Mouse (Mus musculus) forelimb bud, embryonic 11.5 days (tissue): Measurements from ENCODE around the gene Tada2b.

Source experiments
- DNase-seq: peaks from one replicate; pipeline ENCODE4 v3.0.0-alpha.2; 2012; ENCODE audit warnings: low read depth, low spot score

Tada2b gene

DNA sequence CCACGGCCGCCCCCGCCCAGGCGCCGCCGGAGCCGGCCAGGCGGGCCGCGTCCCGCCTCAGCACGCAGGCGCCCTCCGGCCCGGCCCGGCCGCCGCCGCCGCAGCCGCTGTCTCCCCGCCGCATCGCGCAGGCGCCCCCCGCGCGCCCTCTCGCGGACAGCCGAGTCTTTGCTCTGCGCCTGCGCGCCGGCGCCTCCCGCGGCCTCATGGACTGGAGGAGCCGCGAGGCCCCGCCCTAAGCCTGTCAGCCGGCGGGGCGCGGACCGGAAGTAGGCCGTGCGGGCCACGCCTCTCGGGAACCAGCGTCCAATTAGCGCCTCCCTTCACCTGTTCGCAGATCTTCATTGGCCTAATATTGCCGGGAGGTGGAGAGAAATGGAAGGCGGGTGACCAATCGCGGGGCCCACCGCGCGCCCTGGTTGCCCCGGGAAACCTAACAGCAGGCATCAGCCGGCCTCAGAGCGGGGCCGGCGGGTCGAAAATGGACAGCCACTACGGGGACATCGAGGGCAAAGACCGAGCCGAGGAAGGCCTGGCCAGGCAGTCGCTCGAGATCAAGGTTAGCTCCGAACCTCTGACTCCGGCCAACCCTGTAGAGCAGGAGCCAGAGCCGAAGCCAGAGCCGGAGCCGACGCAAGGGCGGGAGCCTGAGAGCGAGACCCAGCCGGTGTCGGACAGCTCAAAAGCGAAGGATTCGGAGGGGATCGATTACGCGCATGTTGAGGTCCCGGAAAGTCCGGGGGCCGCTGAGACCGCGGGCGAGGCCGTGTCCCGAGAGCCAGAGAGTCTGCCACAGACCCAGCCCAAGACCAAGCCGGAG is at the start of gene Tada2b, which contains the start of gene Ccdc96:
TSS of gene Tada2b (minus strand) at position 115 of the 820 bp plus-strand sequence.
TSS of gene Ccdc96 (plus strand) at position 418 of the 820 bp plus-strand sequence.
- peak; percentile 99 for DNase-seq

DNA sequence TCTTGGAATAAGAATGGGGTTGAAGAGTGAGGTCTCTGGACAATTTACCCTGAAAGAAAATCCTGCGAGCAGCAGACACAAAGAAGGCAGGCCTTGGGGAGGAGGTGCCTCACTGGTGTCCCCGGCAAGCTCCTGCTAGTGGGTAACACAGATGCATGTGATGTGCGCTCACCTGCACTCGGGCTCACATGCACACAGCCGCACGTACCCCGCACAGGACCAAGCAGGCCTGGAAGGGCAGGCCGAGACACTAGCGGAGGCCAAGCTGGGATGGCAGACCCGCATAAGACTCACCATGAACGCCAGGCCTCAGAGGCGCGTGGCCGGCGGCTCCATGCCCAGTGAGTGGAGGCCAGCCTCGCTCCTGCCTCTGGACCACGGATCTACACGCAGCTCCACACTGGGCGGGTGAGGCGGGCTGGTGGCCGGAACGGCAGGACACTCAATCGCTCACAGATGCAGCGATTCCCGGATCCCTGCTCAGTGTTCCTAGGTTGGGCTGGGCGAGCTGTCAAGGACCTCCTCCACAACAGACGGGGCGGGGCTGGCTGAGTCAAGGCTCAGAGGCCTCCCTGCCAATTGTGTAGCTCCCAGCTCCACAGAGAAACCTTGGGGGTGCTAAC is 46.2 kb upstream of the Tada2b start:
- DNase-seq = peak; percentile 88

DNA sequence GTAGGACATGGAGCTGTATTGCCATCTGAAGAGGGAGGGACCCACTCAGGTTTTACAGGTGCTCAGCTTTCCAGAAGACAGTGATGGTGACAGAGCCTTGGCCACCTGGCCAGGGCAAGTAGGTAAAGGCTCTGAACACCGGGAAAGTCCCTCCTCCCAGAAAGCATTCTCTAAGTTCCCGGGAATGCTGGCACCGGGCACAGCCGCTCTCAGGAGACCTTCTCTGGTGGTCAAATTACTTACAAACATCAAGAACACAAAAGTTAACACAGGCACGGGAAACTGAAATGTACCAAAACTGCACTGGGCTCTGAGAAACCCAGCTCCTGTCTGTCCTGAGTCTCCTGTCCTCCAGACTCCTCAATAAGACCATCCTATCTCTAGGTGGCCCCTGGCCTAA is 45.6 kb upstream of the Tada2b start:
- DNase-seq = no peak

DNA sequence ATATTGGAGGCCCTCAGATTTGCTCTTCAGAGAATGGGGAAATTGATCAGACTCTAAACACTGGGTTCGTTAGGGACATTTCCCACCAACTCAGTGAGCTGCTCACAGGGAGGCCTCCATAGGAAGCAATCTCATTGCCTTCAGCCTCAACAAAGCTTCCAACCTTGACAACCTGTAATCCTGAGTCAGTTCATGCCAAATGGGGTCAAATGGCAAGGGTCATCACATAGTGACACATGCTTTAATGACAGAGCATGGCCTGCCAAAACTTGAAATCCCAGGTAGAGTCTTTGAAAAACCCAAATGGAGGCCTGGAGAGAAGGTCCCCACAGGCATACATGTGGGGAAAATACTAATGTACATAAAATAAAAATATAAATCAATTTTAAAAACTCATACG is 42.8 kb upstream of the Tada2b start:
- no peak for DNase-seq

DNA sequence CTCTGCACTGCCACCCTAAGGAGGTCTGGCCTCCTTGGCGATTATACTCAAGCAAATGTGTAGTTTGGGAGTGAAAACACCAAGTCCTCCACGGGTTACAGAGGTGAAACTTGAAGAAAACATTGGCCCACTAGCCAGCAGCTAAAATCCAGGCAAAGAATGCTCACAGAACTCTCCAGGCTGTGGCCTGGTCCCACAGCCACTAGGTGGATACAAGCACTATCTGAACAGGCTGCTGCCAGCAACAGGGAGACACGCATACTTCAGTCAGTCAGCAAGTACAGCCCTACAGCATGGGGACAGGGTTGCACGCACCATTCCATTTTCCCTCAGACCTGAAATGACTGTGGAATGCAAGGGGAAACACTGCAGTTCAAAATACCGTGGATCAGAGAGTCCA is 42.2 kb upstream of the Tada2b start:
- no peak for DNase-seq

DNA sequence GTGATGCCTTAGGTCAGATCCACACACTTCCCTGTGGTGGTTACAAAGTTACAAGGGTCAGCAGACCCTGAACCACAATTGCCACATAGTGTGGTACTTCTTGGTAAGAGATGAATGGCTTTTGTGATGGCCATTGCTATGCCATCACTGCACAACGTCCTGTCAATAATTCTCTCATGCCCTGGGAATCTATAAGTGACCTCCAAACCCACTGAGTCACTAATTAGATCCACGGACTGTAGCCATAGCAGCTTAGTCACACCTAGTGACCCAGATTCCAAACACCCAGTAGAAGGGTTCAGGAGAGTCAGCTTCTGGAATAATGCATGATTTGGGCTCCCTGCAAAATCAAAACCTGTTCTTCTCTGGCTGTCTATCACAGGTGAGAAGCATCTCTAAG is 41.1 kb upstream of the Tada2b start:
- no peak for DNase-seq

DNA sequence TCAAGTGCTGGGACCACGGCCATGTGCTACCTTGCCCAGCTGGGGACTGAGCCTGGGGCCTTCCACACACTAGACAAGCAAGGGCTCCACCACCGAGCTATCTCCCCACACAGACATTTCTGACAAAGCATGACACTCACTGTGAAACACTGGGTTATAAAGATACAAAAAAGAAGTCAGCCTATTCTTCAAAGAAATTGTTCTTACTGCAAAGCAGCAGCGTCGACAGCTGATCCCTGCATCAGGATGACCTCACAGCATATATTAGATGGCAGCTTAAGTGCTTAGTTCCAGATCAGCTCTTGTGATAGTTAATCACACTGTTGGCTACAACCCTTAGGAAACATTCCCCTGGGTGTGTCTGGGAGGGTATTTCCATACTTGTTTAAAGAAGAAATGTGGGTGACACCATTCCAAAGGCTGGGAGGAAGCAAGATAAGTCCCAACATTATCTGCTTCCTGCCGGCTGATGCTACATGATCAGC is 39.2 kb upstream of the Tada2b start:
- no peak for DNase-seq

DNA sequence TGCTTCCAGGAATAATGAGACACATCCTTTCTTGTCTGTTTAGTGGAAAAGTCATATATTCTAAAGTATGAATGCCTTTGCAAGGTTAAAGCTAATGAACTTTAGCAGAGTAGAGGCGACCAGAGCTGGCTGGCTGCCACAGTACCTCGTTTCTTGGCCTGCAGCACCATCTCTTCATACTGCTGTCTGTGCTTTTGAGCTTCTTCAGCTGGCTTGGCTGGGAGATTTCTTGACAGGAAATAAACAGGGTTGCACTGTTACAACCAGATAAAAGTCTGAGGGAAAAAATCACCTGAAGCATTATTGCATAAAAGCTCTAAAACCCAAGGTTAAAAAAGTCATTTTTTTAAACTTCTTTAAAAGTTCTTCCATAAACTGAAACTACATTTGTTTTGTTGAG is 38.7 kb upstream of the Tada2b start:
- DNase-seq = no peak

DNA sequence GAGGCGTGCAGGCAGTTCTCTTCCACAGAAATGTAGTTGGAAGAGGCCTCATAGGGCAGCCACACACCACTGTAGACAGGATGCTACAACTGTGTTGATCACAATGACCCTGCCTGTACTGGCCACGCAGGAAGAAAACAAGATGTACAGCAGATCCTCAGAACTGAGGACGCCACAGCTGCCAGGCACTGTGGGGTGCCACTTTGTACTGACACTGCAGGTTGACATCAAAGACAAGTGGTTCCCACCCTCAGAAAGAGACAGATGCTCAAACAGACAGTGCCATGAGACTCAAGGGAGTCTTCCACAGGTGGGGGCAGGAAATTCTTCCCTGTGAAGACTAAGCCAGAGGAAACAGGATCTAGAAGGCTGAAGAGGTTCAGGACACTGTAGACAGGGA is 35.7 kb upstream of the Tada2b start:
- no peak for DNase-seq

DNA sequence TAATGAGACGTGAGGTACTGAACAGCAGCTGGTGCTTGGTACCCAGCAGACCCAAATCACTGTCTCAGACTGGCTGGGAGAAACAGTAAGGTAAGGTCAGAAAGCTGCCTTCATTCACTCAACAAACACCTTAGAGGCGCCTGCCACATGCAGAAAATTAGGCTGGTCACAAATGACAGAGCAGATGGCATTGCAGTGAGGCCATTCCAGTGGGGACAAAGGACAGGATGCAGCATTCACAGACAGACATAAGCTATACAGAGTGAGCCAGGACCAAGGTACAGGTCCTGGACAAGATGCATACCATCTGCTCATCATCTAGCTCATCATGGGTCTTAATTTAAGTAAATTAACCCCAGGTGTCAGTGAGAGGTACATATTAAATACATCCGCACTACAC is 33.5 kb upstream of the Tada2b start:
- no peak for DNase-seq

DNA sequence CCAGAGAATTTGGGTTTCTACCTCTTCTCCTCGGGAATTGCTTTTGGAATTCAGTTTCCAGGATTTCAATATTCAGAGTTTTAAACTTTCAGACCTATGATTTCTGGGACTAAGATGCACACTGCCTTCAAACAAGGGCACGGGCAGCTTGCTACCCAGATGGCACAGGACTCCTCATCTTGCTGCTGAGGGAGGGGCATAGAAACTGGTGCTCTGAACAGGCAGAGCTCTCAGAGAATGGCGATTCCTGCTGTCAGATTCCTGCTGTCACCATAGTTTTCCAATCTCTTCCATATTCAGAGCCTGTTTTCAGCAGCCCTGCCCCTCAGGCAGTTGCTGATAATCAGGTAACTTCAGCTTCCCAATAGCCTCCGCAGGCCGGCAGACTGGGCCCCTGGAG is 31.5 kb upstream of the Tada2b start:
- no peak for DNase-seq

DNA sequence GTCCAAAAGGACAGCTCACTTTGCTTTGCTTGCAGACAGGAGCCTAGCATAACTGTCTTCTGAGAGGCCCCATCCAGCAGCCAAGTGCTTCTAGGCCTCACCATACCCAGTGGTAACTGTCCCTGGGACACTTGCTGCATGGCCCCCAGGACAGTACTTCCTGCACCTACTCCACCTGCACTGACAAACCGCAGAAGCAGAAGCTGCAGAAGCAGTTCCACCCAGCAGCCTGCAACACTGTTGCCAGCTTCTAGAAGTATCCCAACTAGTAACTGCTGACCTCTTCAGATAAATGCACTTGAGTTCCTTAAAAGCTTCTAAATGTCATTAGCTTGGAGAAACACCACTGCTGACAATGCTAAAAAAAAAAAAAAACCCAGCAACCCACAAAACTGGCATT is 31.0 kb upstream of the Tada2b start:
- no peak for DNase-seq

DNA sequence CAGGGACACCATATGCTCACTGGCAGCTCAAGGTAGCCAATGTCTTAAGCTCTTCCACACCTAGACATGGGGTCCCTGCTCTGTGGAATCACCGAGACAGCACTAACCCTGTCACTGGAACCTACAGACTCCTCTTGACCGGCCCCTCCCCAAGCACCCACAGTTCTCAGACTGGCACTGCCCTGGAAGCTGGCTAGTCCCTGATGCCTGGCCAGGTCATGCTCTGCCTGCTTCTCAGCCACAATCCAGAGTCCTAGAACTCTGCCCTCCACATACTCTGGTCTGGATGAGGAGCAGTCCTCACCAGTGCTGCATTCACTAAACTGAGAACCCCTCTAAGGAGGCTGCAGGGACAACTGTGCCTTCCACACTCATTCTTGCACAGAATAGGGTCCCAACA is 26.9 kb upstream of the Tada2b start:
- no peak for DNase-seq

DNA sequence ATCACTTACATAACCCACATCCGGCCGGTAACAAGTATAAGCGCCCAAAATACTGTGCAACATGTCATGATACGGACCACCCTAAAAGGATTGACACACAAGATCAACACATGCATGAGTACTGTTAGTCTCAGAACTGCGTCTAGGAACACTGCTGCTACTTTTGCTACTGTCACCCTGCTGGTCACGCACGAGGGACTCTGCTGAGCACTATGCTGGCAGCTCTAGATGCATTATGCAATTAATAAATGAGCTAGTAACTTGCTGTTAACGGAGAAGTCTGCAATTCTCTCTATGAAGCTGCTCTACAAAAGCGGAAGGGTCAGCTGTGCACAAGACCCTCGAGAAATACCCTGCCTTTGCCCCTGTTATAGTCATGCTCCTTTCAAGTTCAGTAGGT is 24.3 kb upstream of the Tada2b start:
- no peak for DNase-seq

DNA sequence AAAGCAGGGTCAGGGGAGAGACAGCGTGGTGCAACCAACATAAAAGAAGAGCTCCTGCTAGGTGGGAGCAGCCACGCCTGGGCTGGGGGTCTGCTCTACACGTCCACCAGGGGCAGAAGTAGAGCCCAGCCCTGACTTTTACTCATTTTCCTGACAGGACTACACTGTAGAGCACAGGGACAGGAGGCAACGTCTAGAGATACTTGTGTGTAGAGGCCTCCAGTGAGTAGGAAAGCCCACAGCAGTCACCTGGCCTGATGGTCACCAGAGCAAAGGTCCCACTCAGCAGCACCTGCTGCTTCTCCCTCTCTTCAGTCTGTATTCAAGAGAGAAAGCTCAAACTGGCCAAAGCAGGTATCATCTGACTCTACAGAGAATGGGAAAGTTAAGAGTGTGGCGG is 21.6 kb upstream of the Tada2b start:
- no peak for DNase-seq

DNA sequence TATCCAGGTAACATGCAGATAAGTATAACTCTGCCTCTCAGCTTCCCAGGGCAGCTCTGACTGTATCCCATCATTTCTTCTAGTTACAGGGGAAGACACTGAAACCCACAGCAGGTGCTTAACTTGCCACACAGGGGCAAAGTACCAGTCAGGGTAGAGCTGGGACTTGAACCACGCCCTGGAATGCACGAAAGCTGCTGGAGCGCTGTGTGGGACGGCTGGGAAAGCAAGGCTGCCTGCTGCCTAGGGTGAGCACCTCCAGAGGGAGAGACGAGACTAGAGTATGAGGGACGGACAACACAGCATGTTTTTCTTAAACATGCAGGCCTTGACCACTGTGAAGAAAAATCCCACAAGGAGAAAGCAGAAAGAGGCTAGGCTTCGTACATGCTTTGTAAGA is 21.1 kb upstream of the Tada2b start:
- no peak for DNase-seq

DNA sequence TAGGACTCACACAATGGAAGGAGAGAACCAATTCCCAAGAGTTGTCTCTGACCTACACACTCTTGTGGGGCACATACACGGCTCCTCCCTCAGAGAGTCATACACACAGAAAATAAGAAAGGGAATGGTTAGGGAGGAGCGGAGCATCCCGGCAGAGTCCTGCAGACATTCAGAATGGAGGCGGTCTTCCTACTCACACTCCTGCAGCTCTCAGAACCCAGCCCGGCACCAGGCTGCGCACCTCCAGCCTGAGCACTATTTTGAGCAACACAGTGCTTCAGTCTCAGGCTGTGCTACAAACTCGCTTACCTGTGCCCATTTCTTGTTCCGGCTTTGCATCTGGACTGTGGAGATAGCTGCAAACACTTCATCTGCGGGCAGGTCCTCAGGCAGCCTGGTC is 10.6 kb upstream of the Tada2b start:
- DNase-seq = no peak

DNA sequence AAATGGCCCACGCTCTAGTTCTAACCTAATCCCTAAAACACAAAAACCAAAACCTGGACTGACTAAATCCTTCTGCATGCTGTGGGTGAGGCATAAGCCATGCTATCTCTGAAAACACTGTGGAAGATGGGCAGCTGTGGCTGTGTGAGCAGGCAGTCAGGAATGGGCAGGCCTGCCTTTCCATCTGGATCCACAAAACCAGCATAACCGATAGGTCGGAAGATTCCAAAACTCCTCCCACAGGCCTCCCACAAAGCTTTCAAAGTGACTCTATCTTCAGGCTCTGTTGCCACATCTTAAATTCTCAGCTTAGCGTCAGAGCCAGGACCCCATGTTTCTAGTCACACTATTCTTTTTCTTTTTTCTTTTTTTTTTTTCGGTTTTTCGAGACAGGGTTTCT is 9.8 kb upstream of the Tada2b start:
- DNase-seq = no peak

DNA sequence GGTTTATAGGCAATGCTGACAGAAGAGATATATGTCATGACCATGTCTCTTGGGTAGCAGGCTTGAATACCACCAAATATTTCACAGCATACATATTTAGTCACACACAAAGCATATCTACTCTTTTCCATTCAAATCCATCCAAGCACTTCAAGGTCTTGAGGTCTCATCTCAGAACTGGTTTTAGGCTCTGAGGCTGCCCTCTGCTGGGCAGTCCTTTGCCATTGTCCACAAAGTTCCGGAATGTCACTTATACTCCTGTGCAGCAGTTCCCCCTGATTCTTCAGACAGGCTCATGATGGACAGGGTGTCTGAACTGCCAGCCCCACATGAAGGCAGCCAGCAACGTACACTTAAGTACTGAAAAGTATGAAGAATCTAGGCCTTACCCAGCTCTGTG is 5.1 kb upstream of the Tada2b start:
- DNase-seq = no peak

DNA sequence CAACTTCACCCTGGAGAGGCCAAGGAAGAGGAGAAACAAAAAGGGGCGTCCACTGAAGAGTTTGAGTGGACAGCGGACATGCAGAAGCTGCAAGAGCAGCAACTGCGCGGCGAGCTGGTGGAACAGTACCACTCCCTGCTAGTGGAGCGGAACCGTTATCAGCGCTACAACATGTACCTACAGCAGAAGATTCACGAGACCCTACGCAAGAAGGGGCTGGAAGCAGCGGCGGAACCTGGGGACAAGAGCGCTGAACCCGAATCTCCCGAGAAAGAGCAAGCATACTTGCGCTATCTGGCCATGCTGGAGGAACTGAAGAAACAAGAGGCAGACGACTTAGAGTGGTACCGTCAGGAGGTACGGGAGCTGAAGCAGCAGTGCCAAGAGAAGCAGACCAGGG is 1.2 kb upstream of the Tada2b start:
- no peak for DNase-seq

DNA sequence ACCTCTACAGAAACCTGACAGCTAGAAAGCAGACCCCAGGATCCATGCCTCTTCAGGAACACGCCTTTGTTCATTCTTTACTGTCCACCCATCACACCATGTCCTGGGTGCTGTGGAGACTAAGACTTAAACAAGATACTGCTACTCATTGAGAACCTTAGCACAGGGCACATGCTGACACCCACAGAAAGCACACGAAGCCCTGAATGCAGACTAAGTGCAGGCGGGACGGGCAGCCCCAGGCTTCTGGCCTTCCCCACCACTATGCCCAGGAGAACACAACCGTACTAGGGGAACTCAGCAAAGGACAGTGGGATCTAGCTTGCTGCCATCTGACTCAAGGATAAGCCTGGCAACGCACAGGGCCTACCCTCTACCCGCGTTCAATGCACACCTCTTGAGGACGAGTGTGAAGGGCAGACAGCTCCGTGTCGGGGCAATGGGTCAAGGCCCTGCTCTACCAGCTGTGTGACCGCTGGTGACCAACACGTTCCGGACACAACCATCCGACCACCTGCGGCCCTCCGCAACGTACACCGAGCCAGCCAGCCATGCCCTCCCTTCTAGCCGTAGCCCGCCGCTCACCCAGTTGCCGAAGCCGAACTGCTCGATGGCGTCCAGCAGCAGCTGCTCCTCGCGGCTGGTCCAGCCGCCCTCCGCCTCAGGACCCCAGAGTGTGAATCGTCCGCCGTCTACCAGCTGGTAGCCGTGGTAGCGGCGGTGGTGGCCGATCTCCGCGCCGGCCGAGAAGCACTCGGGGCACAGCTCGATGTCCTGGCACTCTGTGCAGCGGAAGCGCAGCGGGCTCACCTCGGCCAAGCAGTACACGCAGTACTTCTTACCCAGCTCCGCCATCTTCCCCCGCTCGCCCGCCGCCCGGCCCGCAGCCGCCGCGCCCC is 633 bp downstream of the Tada2b start:
- peak; percentile 43 for DNase-seq

DNA sequence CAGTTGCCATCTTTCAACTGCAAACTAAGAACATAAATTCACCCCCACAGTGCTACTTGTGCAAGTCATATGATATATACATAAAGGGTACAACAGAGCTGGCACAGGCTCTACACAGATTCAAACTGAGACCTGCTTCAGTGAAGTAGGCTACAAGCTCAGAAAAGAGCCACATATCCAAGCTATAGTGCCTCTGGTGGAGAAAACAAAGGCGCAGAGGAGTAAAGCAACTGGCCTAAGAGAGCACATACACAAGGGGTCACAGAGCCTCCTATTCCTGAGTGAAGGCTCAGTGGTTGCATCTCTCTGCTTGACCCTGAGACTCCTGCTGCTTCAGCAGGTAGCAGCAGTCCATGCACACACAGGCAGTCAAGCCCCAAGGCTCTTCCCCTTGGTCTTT is 3.0 kb downstream of the Tada2b start:
- DNase-seq = no peak
